Mouse (Mus musculus): ENCODE results near the gene Aloxe3. TPM values are rescaled to one million over a fixed set of nuclear protein-coding genes. Genes with fewer than 3 reads are reported as not detected.

Aloxe3 gene
- total RNA-seq (2021), result 1 to 10 TPM; 3.7 to 5.7 TPM
- long read RNA-seq, experiment 1, partial matches to known transcripts, result 1 of 5 reads
- long read RNA-seq, experiment 1, other reads (novel, unspliced or antisense), result 1 of 5 reads
- long read RNA-seq, experiment 2, partial matches to known transcripts, result 2 of 4 reads
- long read RNA-seq, experiment 2, other reads (novel, unspliced or antisense), result 2 of 4 reads

- intact Hi-C loops (cut with DNase I), result loop anchor here (1.0 to 2.0 kb wide), 2 partner anchors 25 to 63 kb away; no protein-coding TSS in a partner anchor
- no peak for DNase-seq (ENCODE audit: low spot score in 2 of 2)
Observed at GRCm38 (mm10) chr11:69125852-69125918, at the start of gene Aloxe3. Gene Aloxe3, plus strand, starts transcription at chr11:69125896.

- intact Hi-C loops (cut with DNase I), result no loop called here
- DNase-seq (ENCODE audit: low spot score in 2 of 2), result no peak
Observed at GRCm38 (mm10) chr11:69076572-69076971, 49.1 kb upstream of the Aloxe3 start.

GRCm38 (mm10) chr11:69077316-69077715, 48.4 kb upstream of the Aloxe3 start:
- no peak for DNase-seq (ENCODE audit: low spot score in 2 of 2)
- intact Hi-C loops (cut with DNase I), result no loop called here

GRCm38 (mm10) chr11:69078041-69078440, 47.7 kb upstream of the Aloxe3 start:
- DNase-seq (ENCODE audit: low spot score in 2 of 2), result no peak
- intact Hi-C loops (cut with DNase I), result no loop called here

- intact Hi-C loops (cut with DNase I), result no loop called here
- no peak for DNase-seq (ENCODE audit: low spot score in 2 of 2)
Observed at GRCm38 (mm10) chr11:69078805-69079438, 46.8 kb upstream of the Aloxe3 start.

- DNase-seq (ENCODE audit: low spot score in 2 of 2), result no peak
- intact Hi-C loops (cut with DNase I), result no loop called here
Observed at GRCm38 (mm10) chr11:69080102-69080854, 45.4 kb upstream of the Aloxe3 start.

GRCm38 (mm10) chr11:69080855-69081222, 44.9 kb upstream of the Aloxe3 start:
- DNase-seq (ENCODE audit: low spot score in 2 of 2), result no peak
- intact Hi-C loops (cut with DNase I), result no loop called here

GRCm38 (mm10) chr11:69081613-69082012, 44.1 kb upstream of the Aloxe3 start:
- intact Hi-C loops (cut with DNase I), result no loop called here
- no peak for DNase-seq (ENCODE audit: low spot score in 2 of 2)

- intact Hi-C loops (cut with DNase I), result loop anchor here (2.0 kb wide), 1 partner anchor 15 kb away; the partner anchor contains the start of gene Tmem107
- no peak for DNase-seq (ENCODE audit: low spot score in 2 of 2)
Observed at GRCm38 (mm10) chr11:69085608-69086007, 40.1 kb upstream of the Aloxe3 start.

GRCm38 (mm10) chr11:69086390-69086789, 39.3 kb upstream of the Aloxe3 start:
- intact Hi-C loops (cut with DNase I), result loop anchor here (2.0 kb wide), 1 partner anchor 16 kb away; the partner anchor contains the start of gene Tmem107
- DNase-seq (ENCODE audit: low spot score in 2 of 2), result peak; percentile 68 to 85

- peak in 1 of 2 experiments; percentile 52 for DNase-seq (ENCODE audit: low spot score in 2 of 2)
- intact Hi-C loops (cut with DNase I), result loop anchor here (2.0 kb wide), 1 partner anchor 16 kb away; the partner anchor contains the start of gene Tmem107
Observed at GRCm38 (mm10) chr11:69087082-69087481, 38.6 kb upstream of the Aloxe3 start.

- DNase-seq (ENCODE audit: low spot score in 2 of 2), result no peak
- intact Hi-C loops (cut with DNase I), result loop anchor here (2.0 kb wide), 1 partner anchor 17 kb away; the partner anchor contains the start of gene Tmem107
Observed at GRCm38 (mm10) chr11:69087597-69087996, 38.1 kb upstream of the Aloxe3 start.

GRCm38 (mm10) chr11:69088103-69088855, 37.4 kb upstream of the Aloxe3 start, which contains the start of gene Vamp2:
Gene Vamp2, plus strand, starts transcription at chr11:69088490.
- DNase-seq (ENCODE audit: low spot score in 2 of 2), result peak; percentile 95 to 96
- intact Hi-C loops (cut with DNase I), result no loop called here

- intact Hi-C loops (cut with DNase I), result no loop called here
- no peak for DNase-seq (ENCODE audit: low spot score in 2 of 2)
Observed at GRCm38 (mm10) chr11:69088856-69089615, 36.7 kb upstream of the Aloxe3 start.

GRCm38 (mm10) chr11:69089616-69090290, 35.9 kb upstream of the Aloxe3 start:
- no peak for DNase-seq (ENCODE audit: low spot score in 2 of 2)
- intact Hi-C loops (cut with DNase I), result no loop called here

- intact Hi-C loops (cut with DNase I), result no loop called here
- no peak for DNase-seq (ENCODE audit: low spot score in 2 of 2)
Observed at GRCm38 (mm10) chr11:69090367-69090766, 35.3 kb upstream of the Aloxe3 start.

- no peak for DNase-seq (ENCODE audit: low spot score in 2 of 2)
- intact Hi-C loops (cut with DNase I), result no loop called here
Observed at GRCm38 (mm10) chr11:69091566-69092385, 33.9 kb upstream of the Aloxe3 start.

- intact Hi-C loops (cut with DNase I), result no loop called here
- DNase-seq (ENCODE audit: low spot score in 2 of 2), result peak; percentile 83 to 85
Observed at GRCm38 (mm10) chr11:69092386-69092751, 33.3 kb upstream of the Aloxe3 start.

Data from left cerebral cortex, postnatal 14 days (tissue).